Mouse (Mus musculus): ENCODE measurements around the gene Tpra1. TPM values are rescaled to one million over a fixed set of nuclear protein-coding genes. Genes with fewer than 3 reads are reported as not detected.

Gene Tpra1
- polyA plus RNA-seq (2015; fragmentation: Illumina TruSeq; extraction: RNeasy Lipid Tissue Mini Kit (QIAGEN cat#74804); ENCODE audit: insufficient read depth, low read depth, low replicate concordance): 19.3 TPM

GRCm38 (mm10) chr6:88901947-88902820 lies at the start of gene Tpra1:
Gene Tpra1 (plus strand): TSS chr6:88902251.

GRCm38 (mm10) chr6:88874868-88875508 lies 27.1 kb upstream of the Tpra1 start, which contains the start of gene Podxl2:
Gene Podxl2 (minus strand): TSS chr6:88875044.

GRCm38 (mm10) chr6:88898534-88899048 lies 3.5 kb upstream of the Tpra1 start, which contains the start of gene Mcm2:
Gene Mcm2 (minus strand): TSS chr6:88898780.

Other genes with a start within 250 kb of the Tpra1 start
- gene Mgll, start 177.8 kb upstream of the Tpra1 start, polyA plus RNA-seq (2015; fragmentation: Illumina TruSeq; extraction: RNeasy Lipid Tissue Mini Kit (QIAGEN cat#74804); ENCODE audit: insufficient read depth, low read depth, low replicate concordance): 34.8 TPM
- 13.1 TPM for gene Abtb1, start 60.3 kb upstream of the Tpra1 start, polyA plus RNA-seq (2015; fragmentation: Illumina TruSeq; extraction: RNeasy Lipid Tissue Mini Kit (QIAGEN cat#74804); ENCODE audit: insufficient read depth, low read depth, low replicate concordance)
- gene Podxl2, start 27.2 kb upstream of the Tpra1 start, polyA plus RNA-seq (2015; fragmentation: Illumina TruSeq; extraction: RNeasy Lipid Tissue Mini Kit (QIAGEN cat#74804); ENCODE audit: insufficient read depth, low read depth, low replicate concordance): 2.7 TPM
- gene Mcm2, start 3.5 kb upstream of the Tpra1 start, polyA plus RNA-seq (2015; fragmentation: Illumina TruSeq; extraction: RNeasy Lipid Tissue Mini Kit (QIAGEN cat#74804); ENCODE audit: insufficient read depth, low read depth, low replicate concordance): 1.5 TPM

All from pancreas, adult 10 weeks (tissue).